Mouse (Mus musculus): Measurements from ENCODE around the gene Ndufa7. TPM values are rescaled to one million over a fixed set of nuclear protein-coding genes. Genes with fewer than 3 reads are reported as not detected.
"Not testable (repeated sequence)": the region's sequence is repeated elsewhere in the genome, so short reads cannot be mapped to it uniquely, and the experiment has no call there.

Ndufa7 gene
- total RNA-seq, 2 experiments from 2014 or later = 292 to 312 TPM

DNA sequence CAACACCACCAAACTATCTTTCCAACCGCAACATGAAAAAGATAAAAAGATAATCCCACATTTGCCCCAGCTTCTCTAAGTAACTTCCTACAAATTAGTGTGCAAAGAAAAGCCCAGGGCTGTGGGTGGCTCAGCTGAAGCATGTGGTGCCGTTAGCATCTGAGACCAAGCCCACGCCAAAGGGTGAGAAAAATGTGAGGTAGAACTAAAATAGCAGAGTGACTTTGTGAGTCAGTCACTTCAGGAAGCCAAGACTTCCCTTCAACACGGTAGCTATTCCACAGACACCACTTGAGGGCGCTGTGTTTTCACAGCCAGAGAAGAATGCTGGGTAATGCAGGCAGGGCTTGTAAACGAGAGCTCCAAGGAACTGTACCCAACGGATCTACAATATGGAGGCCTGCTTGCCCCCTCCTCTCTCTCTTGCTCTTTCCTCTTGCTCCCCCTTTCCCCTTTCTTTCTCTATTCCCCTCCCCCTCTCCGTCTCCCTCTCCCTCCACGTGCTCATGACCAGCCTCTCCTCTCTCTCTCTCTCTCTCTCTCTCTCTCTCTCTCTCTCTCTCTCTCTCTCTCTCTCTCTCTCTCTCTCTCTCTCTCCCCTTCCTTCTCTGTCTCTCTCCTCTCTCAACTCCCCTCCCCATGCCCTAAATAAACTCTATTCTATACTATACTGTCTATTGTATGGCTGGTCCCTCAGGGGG is 41.1 kb downstream of the Ndufa7 start:
- DNase-seq (ENCODE audit: low spot score in 2 of 2) = no peak

DNA sequence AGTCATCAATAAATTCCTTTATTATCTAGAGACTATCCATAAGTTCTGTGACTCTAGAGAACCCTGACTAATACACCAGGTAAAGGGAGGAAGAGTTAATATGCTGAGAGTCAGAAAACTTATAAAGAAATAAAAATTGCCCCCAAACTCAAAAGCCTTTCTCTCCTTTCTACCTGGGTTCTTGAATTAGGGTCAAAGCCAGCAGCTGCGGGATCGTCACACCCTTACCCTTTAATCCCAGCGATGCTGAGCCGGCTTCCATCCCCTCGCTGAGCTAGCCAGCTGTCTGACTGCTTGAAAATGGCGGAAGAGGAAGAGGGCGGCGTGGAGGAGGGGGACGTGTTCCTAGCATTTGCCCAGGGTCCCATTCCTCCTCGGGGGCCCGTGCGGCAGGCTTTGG is 49.2 kb downstream of the Ndufa7 start, which contains the start of gene Gm7029:
Gene Gm7029, plus strand, starts transcription at position 301 of the 400 bp plus-strand sequence.
- DNase-seq (ENCODE audit: low spot score in 2 of 2) = not testable (repeated sequence)

DNA sequence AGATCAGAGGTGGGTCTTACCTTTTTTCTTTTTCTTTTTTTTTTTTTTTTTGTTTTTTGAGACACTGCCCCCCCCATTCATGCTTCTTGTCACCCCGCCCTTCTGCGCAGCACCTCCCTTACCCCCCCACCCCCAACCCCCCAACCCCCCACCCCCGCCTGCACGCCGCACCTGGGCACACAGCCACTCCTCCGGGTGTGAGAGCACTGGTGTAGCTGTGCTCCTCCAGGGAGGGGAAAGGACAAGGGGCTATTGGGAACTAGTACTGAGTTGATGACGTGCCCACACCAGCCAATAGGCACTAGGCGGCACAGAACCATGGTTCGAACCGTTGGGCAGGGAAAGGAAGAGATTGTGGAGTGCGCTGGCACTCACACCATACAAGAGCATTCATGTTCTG is 50.0 kb downstream of the Ndufa7 start:
- no peak for DNase-seq (ENCODE audit: low spot score in 2 of 2)

DNA sequence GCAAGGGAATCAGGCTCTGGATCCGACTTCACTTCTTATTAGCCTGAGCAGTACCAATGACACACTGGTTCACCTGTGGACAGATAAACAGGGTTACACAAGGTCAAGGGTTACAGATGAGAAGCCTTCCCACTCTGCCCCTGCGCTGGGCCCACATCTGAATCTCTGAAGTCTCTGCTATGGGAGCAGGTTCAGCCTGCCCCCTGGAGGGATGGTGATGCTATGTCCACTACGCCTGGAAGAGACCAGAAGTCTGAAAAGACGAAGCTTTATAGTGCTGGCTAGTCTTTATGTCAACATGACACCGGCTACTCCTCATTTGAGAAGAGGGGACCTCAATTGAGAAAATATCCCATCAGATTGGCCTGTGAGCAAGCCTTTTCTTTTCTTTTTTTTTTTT is 51.4 kb downstream of the Ndufa7 start:
- not testable (repeated sequence) for DNase-seq (ENCODE audit: low spot score in 2 of 2)

DNA sequence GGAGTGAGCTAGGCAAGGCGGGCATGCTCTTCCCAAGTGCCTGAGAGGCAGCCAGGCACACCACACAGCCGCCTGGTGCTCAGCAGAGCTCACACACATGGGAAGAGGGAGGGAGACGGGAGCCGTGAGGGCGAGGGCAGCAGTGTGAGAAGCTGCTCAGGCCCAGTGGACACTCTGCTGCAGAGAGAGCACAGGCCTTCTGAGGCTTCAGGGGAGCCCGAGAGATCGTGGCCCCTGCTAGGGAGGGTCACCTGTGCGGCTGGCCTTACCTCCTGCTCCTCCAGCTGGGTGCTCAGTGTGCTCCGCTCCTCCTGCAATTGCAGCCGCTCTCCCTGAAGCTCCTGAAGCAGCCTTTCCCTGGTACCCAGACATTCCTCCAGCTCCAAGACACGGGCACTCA is 59.9 kb downstream of the Ndufa7 start:
- DNase-seq (ENCODE audit: low spot score in 2 of 2) = not testable (repeated sequence)

DNA sequence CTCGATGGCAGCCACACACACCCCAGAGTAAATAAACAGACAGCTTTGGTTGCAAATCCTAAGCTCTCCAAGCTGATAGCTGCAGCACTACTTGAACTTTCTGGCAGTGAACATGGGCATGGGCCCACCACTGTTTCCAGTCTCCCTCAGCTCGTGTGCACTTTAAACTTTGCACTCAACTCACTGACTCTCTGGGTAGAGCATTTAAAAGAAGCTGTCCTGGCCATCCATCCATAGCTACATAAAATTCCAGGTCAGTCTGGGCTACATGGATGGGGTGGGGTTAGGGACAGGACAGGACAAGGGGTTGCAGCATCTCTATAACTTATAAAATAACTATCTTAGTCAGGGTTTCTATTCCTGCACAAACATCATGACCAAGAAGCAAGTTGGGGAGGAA is 63.4 kb downstream of the Ndufa7 start:
- not testable (repeated sequence) for DNase-seq (ENCODE audit: low spot score in 2 of 2)

Small RNA genes within 50 kb of the gene (microRNA-seq; reads per million reads assigned to microRNA genes)
- gene Gm27740 = not detected

Other genes starting within 250 kb of the Ndufa7 start
- 10 to 100 TPM; 28.2 to 32.7 TPM for gene Zfp414, start 195.5 kb upstream of the Ndufa7 start, total RNA-seq (2021)
- 1 to 10 TPM in 1 of 2 experiments, under 1 TPM in 1; 0.96 to 1.5 TPM for gene Pram1, start 186.5 kb upstream of the Ndufa7 start, total RNA-seq (2021)
- gene Hnrnpm, start 137.7 kb upstream of the Ndufa7 start, total RNA-seq (2021) = 100 to 1,000 TPM; 145 to 171 TPM
- 10 to 100 TPM; 67.5 to 67.8 TPM for gene March2, start 105.9 kb upstream of the Ndufa7 start, total RNA-seq (2021)
- gene Rab11b, start 64.0 kb upstream of the Ndufa7 start, total RNA-seq (2021) = 100 to 1,000 TPM; 194 to 218 TPM
- gene Angptl4, start 42.7 kb upstream of the Ndufa7 start, total RNA-seq (2021) = 10 to 100 TPM; 22.5 to 43.8 TPM
- 10 to 100 TPM; 31.6 to 33.4 TPM for gene Kank3, start 14.1 kb upstream of the Ndufa7 start, total RNA-seq (2021)
- 1,000 to 10,000 TPM; 1,603 to 1,661 TPM for gene Rps28, start within 50 bp of the Ndufa7 start, total RNA-seq (2021)
- gene Cd320, start 18.5 kb downstream of the Ndufa7 start, total RNA-seq (2021) = 10 to 100 TPM; 14.1 to 16.5 TPM
- gene Gm7029, start 49.3 kb downstream of the Ndufa7 start, total RNA-seq (2021) = not detected
- gene Kifc1, start 66.1 kb downstream of the Ndufa7 start, total RNA-seq (2021) = 10 to 100 TPM; 16.5 to 18.9 TPM
- not detected for gene Platr17, start 80.6 kb downstream of the Ndufa7 start, total RNA-seq (2021)
- 10 to 100 TPM; 21.9 to 24.9 TPM for gene Daxx, start 84.8 kb downstream of the Ndufa7 start, total RNA-seq (2021)
- 10 to 100 TPM; 43.2 to 43.9 TPM for gene Tapbp, start 91.3 kb downstream of the Ndufa7 start, total RNA-seq (2021)
- gene Zbtb22, start 91.3 kb downstream of the Ndufa7 start, total RNA-seq (2021) = 10 to 100 TPM; 24.9 to 26.8 TPM
- 10 to 100 TPM; 43.2 to 48.4 TPM for gene Rgl2, start 105.0 kb downstream of the Ndufa7 start, total RNA-seq (2021)
- gene Pfdn6, start 115.8 kb downstream of the Ndufa7 start, total RNA-seq (2021) = 10 to 100 TPM; 73.2 to 74.5 TPM
- gene Wdr46, start 116.1 kb downstream of the Ndufa7 start, total RNA-seq (2021) = 10 to 100 TPM; 18.8 to 20.0 TPM
- gene B3galt4, start 126.9 kb downstream of the Ndufa7 start, total RNA-seq (2021) = 1 to 10 TPM; 3.8 to 4.5 TPM
- 10 to 100 TPM; 37.4 to 38.6 TPM for gene Vps52, start 131.2 kb downstream of the Ndufa7 start, total RNA-seq (2021)
- 100 to 1,000 TPM; 863 to 945 TPM for gene Rps18, start 131.4 kb downstream of the Ndufa7 start, total RNA-seq (2021)
- 10 to 100 TPM; 38.8 to 51.5 TPM for gene H2-K1, start 175.8 kb downstream of the Ndufa7 start, total RNA-seq (2021)
- 10 to 100 TPM; 19.3 to 20.9 TPM for gene Ring1, start 200.1 kb downstream of the Ndufa7 start, total RNA-seq (2021)
- gene H2-Ke6, start 203.5 kb downstream of the Ndufa7 start, total RNA-seq (2021) = 10 to 100 TPM; 60.4 to 61.7 TPM
- gene Slc39a7, start 207.1 kb downstream of the Ndufa7 start, total RNA-seq (2021) = 100 to 1,000 TPM in 1 of 2 experiments, 10 to 100 TPM in 1; 98.5 to 107 TPM
- 10 to 100 TPM; 43.6 to 49.4 TPM for gene Rxrb, start 207.2 kb downstream of the Ndufa7 start, total RNA-seq (2021)
- gene Col11a2, start 214.9 kb downstream of the Ndufa7 start, total RNA-seq (2021) = 10 to 100 TPM; 45.4 to 77.3 TPM